Mouse (Mus musculus) erythroblast, embryonic 14.5 days (primary cell): ENCODE data around the gene Rai14.

Experiments
- GATA1 ChIP-seq: IDR thresholded peaks from 2 replicates; pipeline ENCODE4 v1.6.1; 2012; ENCODE audit warnings: low read length, inconsistent platforms, mixed read lengths
- TAL1 ChIP-seq: IDR thresholded peaks from 3 replicates; pipeline ENCODE4 v1.6.1; 2012; ENCODE audit warnings: low read length, inconsistent platforms, mixed read lengths

- TF ChIP-seq GATA1: no peak
- no peak for TF ChIP-seq TAL1
These were observed 90.7 kb downstream of the Rai14 start for GRCm38 (mm10) chr15:10623571-10624227.
